Mouse (Mus musculus) cerebellum, adult 2 months (tissue): ENCODE data around the gene Lrmda. TPM values are rescaled to one million over a fixed set of nuclear protein-coding genes. Genes with fewer than 3 reads are reported as not detected.

Experiments
- DNase-seq, 2 experiments: peaks; one replicate each; pipeline ENCODE4 v3.0.0; 2021
- H3K27ac ChIP-seq: fragments of 200-500 bp; 2 replicates; pipeline ENCODE4 v1.5.1; 2012; ENCODE audit warnings: low read length, control low read depth, inconsistent platforms; ENCODE audit not compliant: insufficient read depth
- H3K27me3 ChIP-seq: fragments of 200-500 bp; 2 replicates; pipeline ENCODE4 v1.6.1; 2012; ENCODE audit warnings: inconsistent platforms, mild to moderate bottlenecking, low read length, moderate library complexity; ENCODE audit not compliant: control insufficient read depth, insufficient read depth
- H3K4me1 ChIP-seq: fragments of 200-500 bp; 2 replicates; pipeline ENCODE4 v1.6.1; 2011; ENCODE audit warnings: low read length; ENCODE audit not compliant: control insufficient read depth, insufficient read depth
- H3K4me3 ChIP-seq: fragments of 200-500 bp; replicated peaks from 2 replicates; pipeline ENCODE3; 2011; ENCODE audit warnings: mild to moderate bottlenecking, low read depth, low read length, control low read depth; ENCODE audit not compliant: insufficient read depth
- CTCF ChIP-seq: fragments of 200-500 bp; IDR thresholded peaks from 2 replicates; pipeline ENCODE4 v1.5.1; 2011; ENCODE audit warnings: low read depth, mild to moderate bottlenecking, control low read depth, low read length, moderate library complexity, borderline replicate concordance; ENCODE audit not compliant: insufficient read depth
- POLR2A ChIP-seq: fragments of 200-500 bp; IDR thresholded peaks from 2 replicates; pipeline ENCODE4 v1.6.1; 2011; ENCODE audit warnings: low read length, control low read depth, borderline replicate concordance; ENCODE audit not compliant: insufficient read depth
- WGBS: fragments of 180-500 bp; shearing (Covaris S2); methylation state at CpG from one replicate; pipeline ENCODE4 v1.1.7; 2018; 5-methylcytosine and 5-hydroxymethylcytosine counted together
- polyA plus RNA-seq: library from polyadenylated mRNA; depleted of rRNA; stranded (reverse); fragments of >200 nt; gene quantifications from 2 replicates; pipeline ENCODE4 v1.2.3, GENCODE M21; 2012

The Lrmda gene
- polyA plus RNA-seq, 1 experiment, result 0.65 TPM

GRCm38 (mm10) chr14:22145863-22146262 is 126.4 kb downstream of the Lrmda start:
- no peak overlapping the region for H3K4me3 ChIP-seq
- H3K4me1 ChIP-seq, result no peaks in the 10 kb centered on the region
- no peaks in the 10 kb centered on the region for H3K27me3 ChIP-seq
- H3K27ac ChIP-seq, result no peak overlapping the region
- DNase-seq, result no peak
- no peak for TF ChIP-seq POLR2A
- TF ChIP-seq CTCF, result no peak
- WGBS, result 66% methylated on average over 4 of the region's 4 CpGs

GRCm38 (mm10) chr14:22146508-22147044 is 127.1 kb downstream of the Lrmda start:
- no peak overlapping the region for H3K27ac ChIP-seq
- 94% methylated on average over 12 of the region's 12 CpGs for WGBS
- TF ChIP-seq POLR2A (no peak), CTCF (no peak)
- H3K27me3 ChIP-seq, result no peaks in the 10 kb centered on the region
- H3K4me3 ChIP-seq, result no peak overlapping the region
- no peaks in the 10 kb centered on the region for H3K4me1 ChIP-seq
- DNase-seq, result no peak

- WGBS, result 26% methylated on average over 4 of the region's 4 CpGs
- no peak for TF ChIP-seq CTCF
- TF ChIP-seq POLR2A, result no peak
- H3K4me1 ChIP-seq, result no peaks in the 10 kb centered on the region
- no peaks in the 10 kb centered on the region; the same call in 1 of the 2 replicates for H3K27me3 ChIP-seq
- no peak overlapping the region for H3K4me3 ChIP-seq
- no peak for DNase-seq
- H3K27ac ChIP-seq, result no peak overlapping the region
Observed at GRCm38 (mm10) chr14:22147341-22148024, 128.0 kb downstream of the Lrmda start.

- Histone ChIP-seq H3K4me1 (peaks cover 4% of the 10 kb centered on the region; the same call in 1 of the 2 replicates), H3K4me3 (no peak overlapping the region), H3K27ac (no peak overlapping the region), H3K27me3 (no peaks in the 10 kb centered on the region; the same call in 1 of the 2 replicates)
- no peak for TF ChIP-seq CTCF
- no peak for TF ChIP-seq POLR2A
- no peak for DNase-seq
- WGBS, result 14% methylated on average over 13 of the region's 13 CpGs
Observed at GRCm38 (mm10) chr14:22152701-22153100, 133.2 kb downstream of the Lrmda start.

GRCm38 (mm10) chr14:22154096-22154495 is 134.6 kb downstream of the Lrmda start:
- TF ChIP-seq CTCF (no peak), POLR2A (no peak)
- H3K4me1 ChIP-seq, result peaks cover 4% of the 10 kb centered on the region; the same call in 1 of the 2 replicates
- no peaks in the 10 kb centered on the region; the same call in 1 of the 2 replicates for H3K27me3 ChIP-seq
- no peak overlapping the region for H3K27ac ChIP-seq
- DNase-seq, result no peak
- WGBS, result 78% methylated on average over 8 of the region's 8 CpGs
- no peak overlapping the region for H3K4me3 ChIP-seq

GRCm38 (mm10) chr14:22155034-22155433 is 135.5 kb downstream of the Lrmda start:
- Histone ChIP-seq H3K27ac (no peak overlapping the region), H3K4me3 (no peak overlapping the region), H3K4me1 (peaks cover 4% of the 10 kb centered on the region; the same call in 1 of the 2 replicates), H3K27me3 (no peaks in the 10 kb centered on the region; the same call in 1 of the 2 replicates)
- TF ChIP-seq CTCF (no peak), POLR2A (no peak)
- no peak for DNase-seq
- WGBS, result 65% methylated on average over 2 of the region's 2 CpGs

- H3K27ac ChIP-seq, result no peak overlapping the region
- no peak for TF ChIP-seq POLR2A
- TF ChIP-seq CTCF, result no peak
- H3K4me3 ChIP-seq, result no peak overlapping the region
- peaks cover 4% of the 10 kb centered on the region; the same call in 1 of the 2 replicates for H3K4me1 ChIP-seq
- no peaks in the 10 kb centered on the region; the same call in 1 of the 2 replicates for H3K27me3 ChIP-seq
- 62% methylated on average over 4 of the region's 4 CpGs for WGBS
- no peak for DNase-seq
Observed at GRCm38 (mm10) chr14:22155512-22156026, 136.1 kb downstream of the Lrmda start.

GRCm38 (mm10) chr14:22156991-22157390 is 137.5 kb downstream of the Lrmda start:
- DNase-seq, result no peak
- Histone ChIP-seq H3K27ac (no peak overlapping the region), H3K4me1 (peaks cover 4% of the 10 kb centered on the region; the same call in 1 of the 2 replicates), H3K27me3 (no peaks in the 10 kb centered on the region; the same call in 1 of the 2 replicates), H3K4me3 (no peak overlapping the region)
- TF ChIP-seq POLR2A (no peak), CTCF (no peak)
- 65% methylated on average over 6 of the region's 6 CpGs for WGBS

- WGBS, result 34% methylated on average over 3 of the region's 3 CpGs
- no peaks in the 10 kb centered on the region for H3K27me3 ChIP-seq
- DNase-seq, result no peak
- no peak overlapping the region for H3K4me3 ChIP-seq
- H3K27ac ChIP-seq, result no peak overlapping the region
- no peak for TF ChIP-seq CTCF
- TF ChIP-seq POLR2A, result no peak
- H3K4me1 ChIP-seq, result no peaks in the 10 kb centered on the region
Observed at GRCm38 (mm10) chr14:22161416-22161815, 141.9 kb downstream of the Lrmda start.
